Mouse (Mus musculus): ENCODE data around the gene Fcer2a. TPM values are rescaled to one million over a fixed set of nuclear protein-coding genes. Genes with fewer than 3 reads are reported as not detected.

Fcer2a gene
- total RNA-seq (2021): under 1 TPM in 1 of 2 experiments, not detected in 1; 0.14 TPM
- long read RNA-seq, experiment 1: 0 reads
- long read RNA-seq, experiment 2: 0 reads

- no peak for DNase-seq (ENCODE audit: low spot score in 2 of 2)
Observed at GRCm38 (mm10) chr8:3694121-3694520, at the start of gene Fcer2a. TSS of gene Fcer2a (minus strand) at chr8:3694175.

DNA sequence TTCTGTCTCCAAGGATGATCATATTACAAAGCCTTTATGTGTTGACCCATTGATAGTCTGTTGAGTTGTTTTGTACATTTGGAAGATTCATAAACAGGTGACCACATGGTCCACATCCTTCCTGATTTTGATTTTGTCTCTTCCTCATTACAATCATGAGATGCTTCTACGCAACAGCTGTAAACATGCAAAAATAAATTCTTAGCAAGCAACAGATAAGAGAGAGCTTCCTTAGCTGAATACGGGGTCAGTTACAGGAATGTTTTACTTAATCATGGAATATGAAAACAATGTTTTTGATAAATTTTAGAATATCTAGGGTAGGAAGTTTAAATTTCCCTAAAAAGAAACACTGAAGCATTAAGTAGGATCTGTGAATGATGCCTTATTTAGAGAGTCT lies 43.0 kb upstream of the Fcer2a start:
- DNase-seq (ENCODE audit: low spot score in 2 of 2): no peak

- DNase-seq (ENCODE audit: low spot score in 2 of 2): no peak
Observed at GRCm38 (mm10) chr8:3735599-3735998, 41.6 kb upstream of the Fcer2a start.

DNA sequence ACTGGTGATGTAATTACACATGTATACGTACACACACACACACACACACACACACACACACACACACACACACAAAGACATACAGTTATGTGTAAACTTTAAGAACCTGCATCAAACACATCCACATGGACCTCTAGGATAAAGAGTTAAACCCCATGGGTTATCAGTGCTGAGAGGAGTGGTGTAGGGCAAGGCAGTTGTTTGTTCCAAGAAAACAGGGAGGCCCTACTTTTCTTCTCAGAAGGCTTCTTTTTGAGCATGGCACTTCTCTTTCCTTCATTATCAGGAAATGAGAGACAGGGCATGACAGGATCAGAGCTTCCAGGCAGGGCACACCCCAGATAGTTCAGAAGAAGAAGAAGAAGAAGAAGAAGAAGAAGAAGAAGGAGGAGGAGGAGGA lies 40.1 kb upstream of the Fcer2a start:
- no peak for DNase-seq (ENCODE audit: low spot score in 2 of 2)

DNA sequence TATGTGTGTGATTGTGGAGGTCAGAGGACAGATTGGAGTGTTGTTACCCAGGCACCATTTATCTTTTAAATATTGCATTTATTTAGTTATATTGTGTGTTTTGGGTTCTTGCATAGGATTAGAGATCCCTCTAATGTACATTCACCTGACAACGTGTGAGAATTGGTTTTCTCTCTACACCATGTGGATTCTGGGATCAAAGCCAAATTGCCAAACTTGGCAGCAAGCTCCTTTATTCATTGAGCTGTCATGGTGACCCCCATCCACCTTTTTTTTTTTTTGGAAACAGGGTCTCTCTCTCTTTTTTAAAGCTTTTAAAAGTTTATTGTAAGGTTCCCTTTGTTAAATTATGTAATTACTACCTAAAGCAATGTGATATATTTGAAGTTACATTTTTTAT lies 27.1 kb upstream of the Fcer2a start:
- DNase-seq (ENCODE audit: low spot score in 2 of 2): no peak

DNA sequence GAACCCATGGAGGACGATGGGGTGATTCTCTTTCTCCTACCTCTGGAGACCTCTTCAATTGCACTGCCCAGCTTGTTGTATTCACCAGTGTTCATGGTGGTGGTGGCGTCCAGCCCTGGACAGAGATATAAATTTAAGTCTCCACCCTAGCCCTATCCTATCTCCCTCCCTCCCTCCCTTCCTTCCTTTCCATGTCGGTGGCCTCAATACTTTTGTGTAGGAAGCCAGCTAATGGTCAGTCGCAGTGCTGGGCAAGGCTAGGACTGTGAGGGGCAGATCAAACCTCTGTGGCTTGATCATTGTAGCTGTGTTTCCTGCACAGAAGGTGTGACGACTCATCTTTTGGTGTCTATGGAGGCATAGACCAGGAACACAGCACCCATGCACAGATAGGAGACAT lies 26.6 kb upstream of the Fcer2a start, which contains the start of gene Clec4g:
Gene Clec4g, minus strand, starts transcription at position 101 of the 400 bp plus-strand sequence.
- no peak for DNase-seq (ENCODE audit: low spot score in 2 of 2)

DNA sequence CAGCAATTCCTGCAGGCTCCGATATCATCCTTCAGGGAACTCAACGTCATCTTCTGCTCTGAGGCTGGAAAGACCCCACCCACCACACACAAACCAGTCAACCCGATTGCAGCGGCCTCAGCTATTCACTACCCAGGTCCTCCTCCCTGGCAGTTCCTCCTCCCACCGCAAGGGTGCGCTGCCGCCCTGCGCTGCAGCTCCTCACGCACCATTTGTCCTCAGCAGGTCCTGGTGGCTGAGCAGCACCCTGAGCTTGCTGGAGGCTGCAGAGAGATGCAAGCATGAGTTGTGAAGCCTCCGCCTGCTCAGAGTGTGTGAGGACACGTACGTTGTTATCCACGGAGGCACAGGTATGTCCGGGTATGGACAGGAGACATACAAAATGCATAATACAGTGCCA lies 24.6 kb upstream of the Fcer2a start:
- peak; percentile 42 to 56 for DNase-seq (ENCODE audit: low spot score in 2 of 2)

DNA sequence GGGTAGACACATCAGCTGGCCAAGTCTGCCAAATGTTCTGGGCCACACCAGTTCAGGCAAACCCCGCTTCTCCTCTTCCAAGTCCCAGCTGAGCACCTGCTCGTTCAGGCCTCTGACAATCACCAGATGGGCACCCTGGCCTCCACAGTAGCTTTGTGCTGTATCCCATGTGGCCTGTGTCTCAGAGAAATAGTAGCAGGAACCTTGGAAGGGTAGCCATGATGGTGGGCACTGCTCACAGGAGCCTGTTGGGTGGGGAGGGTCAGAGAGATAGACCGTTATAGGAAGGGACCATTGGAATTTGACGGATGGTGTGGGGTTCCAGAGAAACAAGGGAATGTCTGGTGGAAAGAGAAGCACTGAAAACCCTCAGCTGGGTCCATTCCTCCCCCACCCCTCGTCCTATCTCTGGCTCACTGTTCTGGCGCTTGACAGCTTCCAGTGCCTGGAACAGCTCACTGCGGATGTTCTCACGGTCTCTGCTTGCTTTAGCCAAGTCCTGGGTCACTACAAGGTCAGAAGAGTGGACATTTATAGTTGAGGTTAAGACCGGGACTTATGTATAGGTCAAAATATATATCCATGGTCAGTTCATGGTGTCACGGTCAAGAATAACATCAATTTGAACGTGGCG lies 23.5 kb upstream of the Fcer2a start:
- DNase-seq (ENCODE audit: low spot score in 2 of 2): no peak

GRCm38 (mm10) chr8:3711646-3712045 lies 17.7 kb upstream of the Fcer2a start:
- DNase-seq (ENCODE audit: low spot score in 2 of 2): no peak

GRCm38 (mm10) chr8:3710312-3710711 lies 16.3 kb upstream of the Fcer2a start:
- no peak for DNase-seq (ENCODE audit: low spot score in 2 of 2)

DNA sequence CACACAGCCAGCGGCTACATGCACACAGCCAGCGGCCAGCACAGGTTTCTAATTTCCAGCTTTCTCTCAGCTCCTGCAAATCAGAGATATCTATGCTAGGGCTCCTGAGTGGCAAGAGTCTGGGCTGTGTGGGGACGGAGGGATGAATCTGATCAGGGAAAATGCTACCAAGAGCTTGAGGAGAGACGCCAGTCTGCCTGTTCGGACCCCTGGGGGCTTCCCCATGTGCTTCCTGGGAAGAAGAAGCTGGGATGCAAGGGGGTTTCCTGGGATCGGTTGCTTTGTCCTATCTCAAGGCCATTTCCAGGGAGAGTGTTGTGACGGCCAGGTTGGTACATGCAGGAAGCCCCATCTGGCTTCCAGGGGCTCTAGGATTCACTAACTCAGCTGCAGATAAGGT lies 13.6 kb upstream of the Fcer2a start:
- DNase-seq (ENCODE audit: low spot score in 2 of 2): no peak

DNA sequence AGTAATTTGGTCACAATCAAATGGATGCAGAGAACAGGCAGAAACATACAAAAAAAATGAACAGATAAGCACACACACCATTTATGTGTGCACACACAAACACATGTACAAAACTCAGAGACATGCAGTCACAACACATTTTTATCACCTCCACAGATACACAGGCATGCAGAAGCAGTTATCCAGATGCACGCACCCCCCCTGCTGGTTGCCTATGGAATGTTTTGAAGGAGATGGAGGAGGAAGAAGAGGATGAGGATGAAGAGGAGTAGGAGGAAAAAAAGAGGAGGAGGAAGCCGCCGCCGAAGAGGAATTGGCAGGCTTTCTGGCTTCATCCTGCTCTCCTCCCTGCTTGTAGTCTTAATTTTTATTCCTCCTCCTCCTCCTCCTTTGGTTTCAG lies 11.7 kb upstream of the Fcer2a start:
- no peak for DNase-seq (ENCODE audit: low spot score in 2 of 2)

- no peak for DNase-seq (ENCODE audit: low spot score in 2 of 2)
Observed at GRCm38 (mm10) chr8:3701491-3701890, 7.5 kb upstream of the Fcer2a start.

- DNase-seq (ENCODE audit: low spot score in 2 of 2): no peak
Observed at GRCm38 (mm10) chr8:3690774-3691173, 3.2 kb downstream of the Fcer2a start.

GRCm38 (mm10) chr8:3687537-3687936 lies 6.4 kb downstream of the Fcer2a start:
- DNase-seq (ENCODE audit: low spot score in 2 of 2): no peak

GRCm38 (mm10) chr8:3685422-3685821 lies 8.6 kb downstream of the Fcer2a start:
- DNase-seq (ENCODE audit: low spot score in 2 of 2): no peak

GRCm38 (mm10) chr8:3684530-3684929 lies 9.4 kb downstream of the Fcer2a start:
- no peak for DNase-seq (ENCODE audit: low spot score in 2 of 2)

DNA sequence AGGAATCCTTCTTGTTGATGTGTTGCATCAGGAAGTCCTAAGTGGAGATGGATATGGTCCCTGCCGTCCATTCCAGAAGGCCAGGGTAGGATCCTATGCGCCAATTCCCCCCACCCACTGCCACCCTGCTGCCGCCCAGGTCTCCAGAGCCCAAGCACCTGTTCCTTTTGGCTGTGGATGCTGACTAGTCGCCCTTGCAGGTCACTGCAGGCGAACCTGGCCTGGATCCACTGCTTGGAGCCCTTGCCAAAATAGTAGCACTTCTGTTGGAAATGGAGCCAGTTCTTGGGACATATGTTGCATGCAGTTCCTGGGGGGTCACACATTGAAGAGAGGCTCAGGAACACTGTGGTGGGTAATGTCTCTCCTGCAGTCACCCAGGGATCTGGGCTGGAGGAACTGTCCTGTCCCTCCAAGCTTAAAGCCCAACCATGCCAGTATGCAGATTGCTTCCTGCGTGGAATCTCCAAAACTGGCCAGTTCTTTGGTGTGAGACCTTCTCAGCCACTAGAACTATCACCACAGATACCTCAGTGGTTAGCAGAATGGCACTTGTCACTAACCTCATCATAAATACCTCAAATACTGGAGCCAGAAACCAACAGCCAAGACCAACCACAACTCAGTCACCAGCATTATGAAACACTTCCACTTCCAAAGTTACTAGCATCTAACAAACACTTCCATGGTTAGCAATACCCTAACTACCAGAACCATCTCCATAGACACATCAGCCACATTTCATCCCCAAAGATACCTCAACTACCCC lies 10.4 kb downstream of the Fcer2a start:
- DNase-seq (ENCODE audit: low spot score in 2 of 2): no peak

- no peak for DNase-seq (ENCODE audit: low spot score in 2 of 2)
Observed at GRCm38 (mm10) chr8:3682435-3682834, 11.5 kb downstream of the Fcer2a start.

DNA sequence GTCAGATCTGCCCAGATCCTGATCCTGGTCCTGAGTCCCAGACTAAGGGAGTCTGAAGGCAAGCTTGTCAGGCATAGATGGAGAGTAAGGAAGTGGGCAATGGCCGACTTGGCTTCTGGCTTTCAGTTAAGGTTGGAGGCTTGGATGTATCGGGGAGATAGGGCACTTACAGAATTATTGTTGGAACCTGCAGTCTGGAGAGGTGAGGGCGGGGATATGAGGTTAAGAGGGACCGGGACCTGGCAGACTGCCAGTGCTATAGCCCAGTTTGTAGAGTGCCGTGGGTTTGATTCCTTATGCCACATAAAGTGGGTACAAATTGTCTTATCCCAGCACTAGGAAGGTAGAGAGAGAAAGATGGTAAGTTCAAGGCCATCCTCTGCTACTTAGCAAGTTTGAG lies 14.3 kb downstream of the Fcer2a start:
- DNase-seq (ENCODE audit: low spot score in 2 of 2): no peak

DNA sequence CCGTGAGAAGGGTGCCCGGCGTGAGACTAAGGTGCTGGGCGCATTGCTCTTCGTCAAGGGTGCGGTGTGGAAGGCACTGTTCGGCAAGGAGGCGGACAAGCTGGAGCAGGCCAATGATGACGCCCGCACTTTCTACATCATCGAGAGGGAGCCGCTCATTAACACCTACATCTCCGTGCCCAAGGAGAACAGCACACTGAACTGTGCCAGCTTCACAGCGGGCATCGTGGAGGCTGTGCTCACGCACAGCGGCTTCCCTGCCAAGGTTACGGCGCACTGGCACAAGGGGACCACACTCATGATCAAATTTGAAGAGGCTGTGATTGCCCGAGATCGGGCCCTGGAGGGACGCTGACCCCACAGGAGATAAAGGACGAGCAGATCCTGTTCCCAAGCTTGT lies 14.7 kb downstream of the Fcer2a start:
- DNase-seq (ENCODE audit: low spot score in 2 of 2): no peak

GRCm38 (mm10) chr8:3678831-3679230 lies 15.1 kb downstream of the Fcer2a start:
- DNase-seq (ENCODE audit: low spot score in 2 of 2): no peak
